Mouse (Mus musculus) right cerebral cortex, postnatal 4 days (tissue): ENCODE data around the gene Setd4.
"Not testable (repeated sequence)": the region's sequence is repeated elsewhere in the genome, so short reads cannot be mapped to it uniquely, and the experiment has no call there.

Experiments
- DNase-seq: peaks from one replicate; pipeline ENCODE4 v3.0.0-alpha.2; 2022

Setd4 gene

GRCm38 (mm10) chr16:93603439-93604212 lies at the start of gene Setd4:
Gene Setd4, minus strand, starts transcription at chr16:93604063.
- peak; percentile 92 for DNase-seq

DNA sequence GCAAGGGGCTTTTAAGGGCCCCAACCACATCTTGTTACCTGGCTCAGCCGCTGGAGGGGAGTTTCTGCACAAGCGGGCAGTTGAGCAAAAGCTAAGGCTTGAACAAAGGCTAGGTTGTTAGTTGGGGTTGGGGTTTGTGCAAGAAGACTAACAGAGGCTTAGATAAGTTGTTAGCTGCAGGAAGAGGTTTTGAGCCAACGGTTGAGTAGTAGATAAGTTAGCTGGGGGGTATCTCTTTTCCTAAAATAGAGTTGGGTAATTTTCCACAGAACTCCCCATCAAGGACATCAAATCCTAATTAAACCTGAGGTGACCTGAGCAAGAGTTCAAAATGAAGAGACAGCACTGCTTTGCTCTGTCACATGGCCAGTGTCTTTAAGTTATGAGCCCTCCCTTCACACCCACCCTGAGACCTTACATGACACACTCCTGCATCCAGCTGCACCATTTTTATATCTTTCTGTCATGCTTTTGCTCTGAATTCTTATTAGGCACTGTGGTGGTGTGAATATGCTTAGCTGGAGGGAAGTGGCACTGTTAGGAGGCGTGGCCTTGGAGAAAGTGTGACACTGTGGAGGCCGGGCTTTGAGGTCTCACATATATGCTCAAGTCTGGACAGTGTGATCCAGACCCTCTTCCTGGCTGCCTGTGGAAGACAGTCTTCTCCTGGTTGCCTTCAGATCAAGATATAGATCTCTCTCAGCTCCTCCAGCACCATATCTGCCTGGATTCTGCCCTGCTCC lies 44.7 kb upstream of the Setd4 start:
- DNase-seq, result no peak

- DNase-seq, result no peak
Observed at GRCm38 (mm10) chr16:93644006-93644405, 40.1 kb upstream of the Setd4 start.

DNA sequence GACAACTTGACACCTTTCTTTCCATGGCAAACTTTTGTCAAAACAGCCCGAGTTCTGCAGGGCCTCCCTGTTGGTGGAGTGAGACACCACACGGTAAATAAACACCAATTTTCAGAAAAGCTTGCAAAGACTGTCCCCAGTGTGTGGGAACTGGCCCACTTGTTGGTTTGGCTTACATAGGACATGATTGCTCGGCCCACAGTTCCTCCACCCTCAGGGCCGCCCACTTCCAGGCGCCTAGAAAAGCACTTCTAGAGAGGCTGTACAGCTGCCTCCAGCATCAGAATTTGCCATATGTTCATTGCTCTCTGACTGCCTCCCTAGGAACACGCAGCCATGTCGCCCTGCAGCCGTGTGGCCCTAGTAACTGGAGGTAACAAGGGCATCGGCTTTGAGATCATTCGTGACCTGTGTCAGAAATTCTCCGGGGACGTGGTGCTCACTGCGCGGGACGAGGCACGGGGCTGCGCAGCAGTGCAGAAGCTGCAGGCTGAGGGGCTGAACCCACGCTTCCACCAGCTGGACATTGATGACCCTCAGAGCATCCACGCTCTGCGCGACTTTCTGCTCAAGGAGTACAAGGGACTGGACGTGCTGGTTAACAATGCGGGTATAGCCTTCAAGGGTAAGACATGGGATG lies 24.0 kb upstream of the Setd4 start, which contains the start of gene Gm5678:
Gene Gm5678, plus strand, starts transcription at position 337 of the 640 bp plus-strand sequence.
- DNase-seq, result no peak

DNA sequence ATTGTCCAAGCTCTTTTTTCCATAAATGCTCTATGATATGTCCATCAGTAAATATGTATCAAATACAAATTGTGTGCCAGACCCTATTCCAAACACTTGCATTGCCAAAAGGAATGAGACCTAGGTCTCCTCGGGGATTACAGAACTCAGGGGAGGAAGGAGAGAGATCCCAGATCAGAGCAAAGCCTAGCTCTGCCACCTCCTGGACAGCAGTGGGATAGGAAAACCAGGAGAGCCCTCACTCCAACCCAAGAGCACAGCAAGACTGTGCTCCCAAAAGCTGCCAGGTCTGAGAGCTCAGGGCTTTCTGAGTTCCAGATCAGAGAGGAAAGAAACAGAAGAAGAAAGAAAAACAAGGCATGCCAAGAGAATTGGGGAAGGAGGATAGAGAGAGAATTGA lies 22.9 kb upstream of the Setd4 start:
- DNase-seq, result peak; percentile 14

DNA sequence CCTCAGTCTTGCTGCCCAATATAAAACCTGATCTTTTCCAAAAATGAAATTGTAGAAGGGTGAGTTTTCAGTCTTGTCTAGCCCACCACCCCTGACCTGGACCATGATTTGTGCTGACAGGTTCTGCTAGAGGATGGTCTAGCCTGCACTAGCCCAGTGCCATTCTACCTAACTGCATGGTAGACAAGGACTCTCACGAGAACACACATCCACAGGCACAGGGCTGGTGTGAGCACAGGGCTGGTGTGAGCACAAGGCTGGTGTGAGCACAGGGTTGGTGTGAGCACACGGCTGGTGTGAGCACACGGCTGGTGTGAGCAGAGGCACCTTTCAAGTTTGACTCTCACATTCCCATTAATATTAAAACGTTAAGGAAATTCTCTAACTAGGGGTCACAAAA lies 20.8 kb upstream of the Setd4 start:
- DNase-seq, result no peak

GRCm38 (mm10) chr16:93623759-93624158 lies 19.9 kb upstream of the Setd4 start:
- DNase-seq, result not testable (repeated sequence)

- DNase-seq, result peak; percentile 53
Observed at GRCm38 (mm10) chr16:93615118-93615870, 11.4 kb upstream of the Setd4 start.

DNA sequence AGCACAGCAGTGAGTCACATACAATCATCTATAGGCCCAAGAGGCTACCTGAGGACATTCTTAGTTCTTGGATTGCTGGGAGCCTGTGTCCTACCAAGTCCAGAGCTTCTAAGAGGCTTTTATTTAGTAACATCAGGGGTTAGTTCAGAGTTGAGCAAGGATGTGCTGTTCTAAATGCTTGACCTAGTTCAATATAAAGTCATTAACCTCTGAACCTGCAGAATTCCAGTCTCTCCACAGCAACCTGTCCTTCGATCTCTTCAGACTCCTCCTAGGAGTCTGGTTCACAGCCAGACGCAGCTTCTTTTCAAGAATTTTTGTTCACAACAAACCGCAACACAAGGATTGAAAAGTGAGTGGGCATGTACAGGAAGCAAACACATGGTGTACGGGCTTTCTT lies 7.1 kb upstream of the Setd4 start:
- DNase-seq, result no peak

DNA sequence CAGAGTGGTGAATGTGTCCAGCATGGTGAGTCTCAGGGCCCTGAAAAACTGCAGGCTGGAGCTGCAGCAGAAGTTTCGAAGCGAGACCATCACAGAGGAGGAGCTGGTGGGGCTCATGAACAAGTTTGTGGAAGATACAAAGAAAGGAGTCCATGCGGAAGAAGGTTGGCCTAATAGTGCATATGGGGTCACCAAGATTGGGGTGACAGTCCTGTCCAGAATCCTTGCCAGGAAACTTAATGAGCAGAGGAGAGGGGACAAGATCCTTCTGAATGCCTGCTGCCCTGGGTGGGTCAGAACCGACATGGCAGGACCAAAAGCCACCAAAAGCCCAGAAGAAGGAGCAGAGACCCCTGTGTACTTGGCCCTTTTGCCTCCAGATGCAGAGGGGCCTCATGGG lies 5.9 kb upstream of the Setd4 start:
- DNase-seq, result no peak

DNA sequence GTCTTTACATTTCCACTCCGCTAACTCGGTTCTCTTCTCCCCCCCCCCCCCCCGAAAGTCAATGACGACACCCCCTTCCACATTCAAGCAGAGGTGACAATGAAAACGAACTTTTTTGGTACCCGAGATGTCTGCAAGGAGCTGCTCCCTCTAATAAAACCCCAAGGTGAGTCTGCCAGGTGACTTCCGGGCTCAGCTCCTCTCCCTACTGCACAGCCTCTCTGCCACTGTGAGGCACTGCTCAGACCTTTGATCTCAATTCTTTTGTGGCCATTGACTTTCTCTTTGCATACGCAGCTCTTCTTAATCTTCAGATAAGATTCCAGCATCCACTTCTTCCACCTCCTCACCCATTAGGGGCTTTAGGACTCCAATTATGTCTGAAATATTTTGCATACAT lies 4.9 kb upstream of the Setd4 start:
- no peak for DNase-seq

GRCm38 (mm10) chr16:93607669-93608101 lies 3.8 kb upstream of the Setd4 start:
- DNase-seq, result peak; percentile 78

GRCm38 (mm10) chr16:93606146-93606545 lies 2.3 kb upstream of the Setd4 start:
- DNase-seq, result no peak

DNA sequence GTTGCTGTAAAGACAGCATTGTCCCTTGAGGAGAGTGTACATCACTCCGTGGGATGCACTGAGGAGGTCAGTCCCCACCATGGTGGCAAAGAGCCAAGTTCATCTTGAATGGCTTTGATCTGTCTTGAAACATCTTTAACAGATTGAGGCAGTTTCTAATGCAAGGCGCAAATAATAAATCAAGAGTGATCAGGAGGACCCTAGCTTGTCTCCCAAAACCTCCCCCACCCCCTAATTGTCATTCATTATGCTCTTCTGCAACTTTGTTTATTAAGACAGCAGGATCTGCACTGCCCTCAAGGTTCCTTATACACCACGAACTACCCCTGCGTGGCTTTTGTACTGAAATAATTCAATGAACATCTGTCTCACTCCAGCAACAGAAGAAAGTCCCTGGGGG lies 1.7 kb upstream of the Setd4 start, which contains the start of gene Cbr1:
Gene Cbr1, plus strand, starts transcription at position 301 of the 400 bp plus-strand sequence.
- DNase-seq, result no peak

DNA sequence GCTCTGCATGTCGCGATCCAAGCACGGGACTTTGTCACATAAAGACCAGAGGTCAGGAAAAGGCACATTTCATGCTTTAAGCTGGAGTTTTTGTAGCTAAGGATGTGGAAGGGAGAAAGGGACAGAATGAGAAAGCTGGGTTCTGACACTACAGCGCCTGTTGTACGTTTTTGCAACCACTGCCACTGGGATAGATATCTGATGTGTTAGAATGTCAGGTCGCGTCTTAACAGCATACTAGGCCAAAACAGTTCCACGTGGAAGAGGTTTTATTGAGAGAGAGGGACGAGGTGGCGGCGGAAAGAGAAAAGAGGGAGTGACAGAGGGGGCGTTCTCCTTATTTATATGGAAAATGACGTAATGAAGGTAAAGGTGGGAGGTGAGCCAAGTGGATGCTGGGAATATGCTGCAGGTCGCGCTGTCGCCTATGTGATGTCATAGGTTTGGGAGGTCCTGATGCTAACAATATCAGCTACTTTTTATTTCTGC lies 662 bp upstream of the Setd4 start:
- no peak for DNase-seq

GRCm38 (mm10) chr16:93599461-93599860 lies 4.4 kb downstream of the Setd4 start:
- DNase-seq, result no peak

- DNase-seq, result peak; percentile 1
Observed at GRCm38 (mm10) chr16:93597551-93597950, 6.3 kb downstream of the Setd4 start.

- no peak for DNase-seq
Observed at GRCm38 (mm10) chr16:93596807-93597206, 7.1 kb downstream of the Setd4 start.

DNA sequence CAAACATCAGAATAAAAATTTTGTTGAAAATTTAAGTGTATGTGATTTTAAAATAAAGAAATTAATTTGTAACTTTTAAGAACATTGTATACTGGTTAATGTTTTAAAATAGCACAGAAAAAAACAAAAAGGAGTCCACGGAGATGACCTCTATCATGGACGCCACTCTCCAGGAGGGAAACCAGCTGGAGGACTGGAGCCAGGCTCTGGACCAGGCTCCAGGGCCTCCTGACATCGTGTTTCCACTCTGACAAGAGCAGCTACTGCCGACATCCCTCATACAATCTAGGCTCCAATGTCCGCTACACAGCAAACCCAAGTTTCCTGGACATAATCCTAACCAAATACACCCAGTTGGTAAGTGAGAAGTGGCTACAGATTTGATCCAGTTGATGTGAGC lies 8.1 kb downstream of the Setd4 start:
- no peak for DNase-seq

DNA sequence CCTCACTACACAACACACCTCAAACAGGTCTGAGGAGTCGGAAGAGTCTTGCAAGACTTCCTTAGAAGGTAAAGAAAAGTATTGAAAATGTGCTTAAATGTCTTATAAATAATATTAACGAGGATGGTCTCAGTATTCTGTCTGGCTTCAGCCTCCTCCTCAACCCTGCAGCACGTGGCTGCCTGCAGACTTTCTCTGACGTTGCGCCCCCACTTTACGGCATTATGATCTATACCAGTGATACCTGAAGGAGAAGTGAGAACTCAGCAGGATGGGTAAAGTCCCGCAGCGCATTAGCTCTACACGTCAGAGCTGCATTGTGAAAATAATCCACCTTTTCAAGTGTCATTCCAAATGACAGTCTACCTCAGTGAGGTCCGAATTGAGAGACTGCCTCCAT lies 9.4 kb downstream of the Setd4 start:
- no peak for DNase-seq

DNA sequence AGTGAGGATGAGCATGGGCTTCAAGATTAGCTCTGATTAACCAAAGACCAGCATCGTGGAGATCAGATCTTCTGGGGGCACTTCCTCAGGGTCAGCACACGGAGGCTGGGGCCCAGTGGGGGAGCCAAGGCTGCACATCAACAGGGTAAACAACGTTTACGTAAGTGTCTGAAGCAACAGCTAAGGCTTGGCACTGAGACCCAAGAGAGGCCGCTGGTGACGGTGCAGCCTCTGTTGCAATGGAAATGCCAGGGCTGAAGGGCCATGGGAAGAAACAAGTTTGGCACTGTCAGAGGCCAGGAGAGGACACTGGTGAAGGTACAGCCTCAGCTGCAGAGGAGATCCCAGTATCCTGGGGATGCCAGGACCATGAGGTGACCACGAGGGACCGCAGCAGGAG lies 10.5 kb downstream of the Setd4 start:
- DNase-seq, result no peak

GRCm38 (mm10) chr16:93592711-93593110 lies 11.2 kb downstream of the Setd4 start:
- no peak for DNase-seq
